Mouse (Mus musculus): ENCODE results near the gene Btaf1.
A peak's percentile ranks its signal among the peaks of the same experiment; 100 is the strongest.

The Btaf1 gene

GRCm38 (mm10) chr19:37025839-37026319 lies 100.0 kb downstream of the Btaf1 start:
- no peak for DNase-seq

GRCm38 (mm10) chr19:37026408-37026807 lies 100.5 kb downstream of the Btaf1 start:
- DNase-seq, result peak; percentile 12

GRCm38 (mm10) chr19:37029771-37030170 lies 103.9 kb downstream of the Btaf1 start:
- no peak for DNase-seq

- DNase-seq, result no peak
Observed at GRCm38 (mm10) chr19:37031446-37031845, 105.6 kb downstream of the Btaf1 start.

GRCm38 (mm10) chr19:37032364-37032763 lies 106.5 kb downstream of the Btaf1 start:
- DNase-seq, result no peak

GRCm38 (mm10) chr19:37040906-37041305 lies 115.0 kb downstream of the Btaf1 start:
- no peak for DNase-seq

- no peak for DNase-seq
Observed at GRCm38 (mm10) chr19:37044431-37044830, 118.6 kb downstream of the Btaf1 start.

GRCm38 (mm10) chr19:37048507-37048906 lies 122.6 kb downstream of the Btaf1 start:
- DNase-seq, result no peak

- peak; percentile 76 for DNase-seq
Observed at GRCm38 (mm10) chr19:37050643-37051345, 124.9 kb downstream of the Btaf1 start.

GRCm38 (mm10) chr19:37055976-37056556 lies 130.2 kb downstream of the Btaf1 start:
- DNase-seq, result no peak

GRCm38 (mm10) chr19:37057161-37057905 lies 131.5 kb downstream of the Btaf1 start:
- no peak for DNase-seq

- DNase-seq, result peak; percentile 64
Observed at GRCm38 (mm10) chr19:37059623-37060022, 133.7 kb downstream of the Btaf1 start.

GRCm38 (mm10) chr19:37060078-37060477 lies 134.2 kb downstream of the Btaf1 start:
- DNase-seq, result no peak

Data from kidney, postnatal 14 days (tissue).